Comparison of ENCODE assay signal across 15 mouse cellular contexts in the genomic region with DNA sequence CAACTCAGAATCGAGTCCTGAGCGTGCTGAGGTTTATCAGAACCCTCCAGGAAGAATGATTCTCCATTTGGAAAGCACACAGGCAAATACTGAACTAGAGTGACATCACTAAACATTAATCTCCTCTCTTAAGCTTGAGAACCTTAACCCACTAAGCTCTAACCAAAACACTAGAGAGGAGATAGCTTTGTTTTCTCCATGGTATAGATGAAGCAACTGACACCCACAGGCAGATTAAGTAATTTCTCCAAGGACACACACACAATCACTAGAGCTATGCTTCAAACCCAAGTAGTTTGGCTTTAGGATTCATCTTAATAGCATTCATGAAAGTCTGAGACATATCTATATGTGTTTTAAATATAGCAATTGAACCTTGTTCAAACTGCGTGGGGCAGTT.
"Had no signal": no experiment of that assay in that cellular context is flagged by ENCODE, and none has a peak within 500 bp of the region (broad histone marks: within the 10 kb centered on the region; RNA-seq: fewer than 3 reads in every experiment).

No protein-coding gene starts in this region.

- H3K27me3 ChIP-seq: neural tube, embryonic 15.5 days; stomach, embryonic 15.5 days had no signal

- H3K9me3 ChIP-seq: neural tube, embryonic 15.5 days; stomach, embryonic 15.5 days had no signal

- H3K9ac ChIP-seq: neural tube, embryonic 15.5 days; stomach, embryonic 15.5 days had no signal

- H3K4me3 ChIP-seq: neural tube, embryonic 15.5 days; stomach, embryonic 15.5 days had no signal

- H3K27ac ChIP-seq: neural tube, embryonic 15.5 days; stomach, embryonic 15.5 days; stomach, postnatal 0 days had no signal

- DNase-seq: retina, postnatal 1 day; right cerebral cortex, adult 18-20 months; right cerebral cortex, postnatal 14 days; right cerebral cortex, postnatal 25 days; right cerebral cortex, postnatal 4 days; spleen, adult 18-20 months; thymus, adult 18-20 months; thymus, adult 2 months; thymus, postnatal 14 days; thymus, postnatal 25 days; thymus, postnatal 36 days; thymus, postnatal 4 days had no signal

- H3K4me2 ChIP-seq: neural tube, embryonic 15.5 days; stomach, embryonic 15.5 days had no signal

- H3K36me3 ChIP-seq: neural tube, embryonic 15.5 days; stomach, embryonic 15.5 days had no signal
